Mouse (Mus musculus): ENCODE measurements around the gene Gm9767. TPM values are rescaled to one million over a fixed set of nuclear protein-coding genes. Genes with fewer than 3 reads are reported as not detected.

Gene Gm9767
- polyA plus RNA-seq (2012; rRNA removed; ENCODE audit: low replicate concordance): 0.10 TPM in 1 of 2 replicates, not detected in the other

GRCm38 (mm10) chr10:26077671-26078481, at the start of gene Gm9767:
Gene Gm9767 (plus strand): TSS chr10:26078255.

GRCm38 (mm10) chr10:26078521-26079142, 577 bp downstream of the Gm9767 start, which contains the start of gene Tmem200a:
Gene Tmem200a (minus strand): TSS chr10:26079052.

Other genes with a start within 250 kb of the Gm9767 start
- 0.54 and 14.0 TPM in 2 replicates for gene Tmem200a, start 797 bp downstream of the Gm9767 start, polyA plus RNA-seq (2012; rRNA removed; ENCODE audit: low replicate concordance)
- 0.76 TPM in 1 of 2 replicates, not detected in the other for gene Samd3, start 151.5 kb downstream of the Gm9767 start, polyA plus RNA-seq (2012; rRNA removed; ENCODE audit: low replicate concordance)

Data from subcutaneous adipose tissue, adult 2 months (tissue).